Mouse (Mus musculus) heart, embryonic 12.5 days (tissue): Measurements from ENCODE around the gene Lonrf3. TPM values are rescaled to one million over a fixed set of nuclear protein-coding genes. Genes with fewer than 3 reads are reported as not detected.

Experiments used
- ATAC-seq: fragments of 200-750 bp; cut with Nextera tagmentation; 2 replicates; pipeline ENCODE4 v1.8.0; 2017; ENCODE audit warnings: moderate TSS enrichment, moderate library complexity; ENCODE audit not compliant: insufficient number of reproducible peaks, low FRiP score
- H3K27ac ChIP-seq: fragments of 300-500 bp; sonication (generic); 2 replicates; pipeline ENCODE4 v1.5.1; 2016; ENCODE audit warnings: mild to moderate bottlenecking, moderate library complexity; ENCODE audit not compliant: poor library complexity, severe bottlenecking
- H3K27me3 ChIP-seq: fragments of 300-500 bp; sonication (generic); replicated peaks from 2 replicates; pipeline ENCODE4 v1.6.1; 2016; ENCODE audit warnings: mild to moderate bottlenecking, moderate library complexity
- H3K36me3 ChIP-seq: fragments of 300-500 bp; sonication (generic); 2 replicates; pipeline ENCODE4 v1.6.1; 2016; ENCODE audit warnings: mild to moderate bottlenecking, moderate library complexity
- H3K4me1 ChIP-seq: fragments of 300-500 bp; sonication (generic); replicated peaks from 2 replicates; pipeline ENCODE4 v1.6.1; 2016; ENCODE audit warnings: mild to moderate bottlenecking
- H3K4me2 ChIP-seq: fragments of 300-500 bp; sonication (generic); 2 replicates; pipeline ENCODE4 v1.6.1; 2016; ENCODE audit warnings: mild to moderate bottlenecking, moderate library complexity
- H3K4me3 ChIP-seq: fragments of 300-500 bp; sonication (generic); 2 replicates; pipeline ENCODE4 v1.5.1; 2016; ENCODE audit warnings: mild to moderate bottlenecking
- H3K9ac ChIP-seq: fragments of 300-500 bp; sonication (generic); 2 replicates; pipeline ENCODE4 v1.6.1; 2016; ENCODE audit warnings: mild to moderate bottlenecking, moderate library complexity
- H3K9me3 ChIP-seq: fragments of 300-500 bp; sonication (generic); replicated peaks from 2 replicates; pipeline ENCODE4 v1.6.1; 2016; ENCODE audit warnings: mild to moderate bottlenecking, moderate library complexity
- WGBS: fragments of 180-500 bp; shearing (Covaris S2); methylation state at CpG from one replicate; pipeline ENCODE4 v1.1.7; 2016; 5-methylcytosine and 5-hydroxymethylcytosine counted together
- microRNA-seq: library from miRNA; unstranded; fragments of <30 nt; microRNA quantifications from one replicate; pipeline ENCODE4, GENCODE M21; 2017
- polyA plus RNA-seq: library from polyadenylated mRNA; unstranded; fragments of >200 nt; fragmentation: Nextera tagmentation; extraction: Ambion mirVana; gene quantifications from 2 replicates; pipeline ENCODE4 v1.2.1, GENCODE M21; 2016

Lonrf3 gene
- polyA plus RNA-seq, 1 experiment from 2014 or later, result 0.28 TPM

- ATAC-seq, result no peak
These were observed 65.1 kb downstream of the Lonrf3 start for GRCm38 (mm10) chrX:36393279-36393678.

GRCm38 (mm10) chrX:36400980-36401379, 72.8 kb downstream of the Lonrf3 start, which contains the start of gene Gm6268:
Gene Gm6268, plus strand, starts transcription at chrX:36401280.
- no peak within 1 kb of the TSS for H3K4me3 ChIP-seq
- no peak within 1 kb of the TSS for H3K4me2 ChIP-seq
- no peak within 1 kb of the TSS for H3K9ac ChIP-seq
- WGBS, result 87% methylated on average over 13 of the region's 13 CpGs
- H3K4me1 ChIP-seq, result no peaks in the 10 kb centered on the region
- H3K27me3 ChIP-seq, result no peaks in the 10 kb centered on the region
- no peaks in the 10 kb centered on the region for H3K9me3 ChIP-seq
- no peak for ATAC-seq
- no peak within 1 kb of the TSS for H3K27ac ChIP-seq
- no peaks in the 10 kb centered on the region for H3K36me3 ChIP-seq

More at GRCm38 (mm10) chrX:36393279-36393678, 65.1 kb downstream of the Lonrf3 start:
- 43% methylated on average over 6 of the region's 6 CpGs for WGBS
- H3K27ac ChIP-seq, result no peak overlapping the region
- no peaks in the 10 kb centered on the region for H3K9me3 ChIP-seq
- no peaks in the 10 kb centered on the region for H3K36me3 ChIP-seq
- H3K4me1 ChIP-seq, result no peaks in the 10 kb centered on the region
- no peak overlapping the region for H3K9ac ChIP-seq
- H3K27me3 ChIP-seq, result no peaks in the 10 kb centered on the region
- H3K4me3 ChIP-seq, result no peak overlapping the region
- H3K4me2 ChIP-seq, result no peak overlapping the region

- WGBS, result 58% methylated on average over 6 of the region's 6 CpGs
- Histone ChIP-seq H3K27me3 (no peaks in the 10 kb centered on the region), H3K9ac (no peak overlapping the region), H3K4me1 (no peaks in the 10 kb centered on the region), H3K27ac (no peak overlapping the region), H3K36me3 (no peaks in the 10 kb centered on the region), H3K9me3 (no peaks in the 10 kb centered on the region), H3K4me3 (no peak overlapping the region), H3K4me2 (no peak overlapping the region)
- ATAC-seq, result no peak
These were observed 74.2 kb downstream of the Lonrf3 start for GRCm38 (mm10) chrX:36402316-36402715.

Small RNAs within 50 kb of the gene (microRNA-seq; reads per million reads assigned to microRNA genes)
- not detected for gene Gm44485

Other genes starting within 250 kb of the Lonrf3 start
- gene Il13ra1, start 216.2 kb upstream of the Lonrf3 start, polyA plus RNA-seq, result 23.9 and 24.2 TPM in 2 replicates
- 7.3 and 7.9 TPM in 2 replicates for gene Zcchc12, start 132.4 kb upstream of the Lonrf3 start, polyA plus RNA-seq
- not detected in 2 replicates for gene Gm6268, start 72.9 kb downstream of the Lonrf3 start, polyA plus RNA-seq
- gene Gm14569, start 163.5 kb downstream of the Lonrf3 start, polyA plus RNA-seq, result not detected in 2 replicates